Mouse (Mus musculus) liver, embryonic 14.5 days (tissue): ENCODE measurements around the gene Casp9.

Experiments used
- CTCF ChIP-seq: IDR thresholded peaks from 2 replicates; pipeline ENCODE4 v1.5.1; 2016; ENCODE audit warnings: antibody characterized with exemption, low read depth, control low read depth
- EP300 ChIP-seq: IDR thresholded peaks from 2 replicates; pipeline ENCODE4 v1.6.1; 2016; ENCODE audit warnings: antibody characterized with exemption, low read depth

- TF ChIP-seq CTCF (no peak), EP300 (no peak)
Measured at GRCm38 (mm10) chr4:141845999-141846398, 52.6 kb downstream of the Casp9 start, which contains the start of gene Ctrc.
